Mouse (Mus musculus) heart, embryonic 13.5 days (tissue): Measurements from ENCODE around the gene Eif2ak3. TPM values are rescaled to one million over a fixed set of nuclear protein-coding genes. Genes with fewer than 3 reads are reported as not detected.

Experiments used
- ATAC-seq: fragments of 200-750 bp; cut with Nextera tagmentation; 2 replicates; pipeline ENCODE4 v1.8.0; 2017; ENCODE audit warnings: moderate TSS enrichment; ENCODE audit not compliant: insufficient number of reproducible peaks, low FRiP score, low TSS enrichment; ENCODE audit errors: extremely low read depth
- H3K27ac ChIP-seq: fragments of 300-500 bp; sonication (generic); replicated peaks from 2 replicates; pipeline ENCODE4 v1.5.1; 2015; ENCODE audit warnings: moderate library complexity, mild to moderate bottlenecking, inconsistent platforms
- H3K27me3 ChIP-seq: fragments of 300-500 bp; sonication (generic); replicated peaks from 2 replicates; pipeline ENCODE4 v1.6.1; 2015; ENCODE audit warnings: mild to moderate bottlenecking, inconsistent platforms
- H3K36me3 ChIP-seq: fragments of 300-500 bp; sonication (generic); 2 replicates; pipeline ENCODE4 v1.6.1; 2015; ENCODE audit warnings: mild to moderate bottlenecking, inconsistent platforms
- H3K4me1 ChIP-seq: fragments of 300-500 bp; sonication (generic); 2 replicates; pipeline ENCODE4 v1.6.1; 2015; ENCODE audit warnings: inconsistent platforms
- H3K4me2 ChIP-seq: fragments of 300-500 bp; sonication (generic); 2 replicates; pipeline ENCODE4 v1.6.1; 2015; ENCODE audit warnings: inconsistent platforms, mild to moderate bottlenecking, moderate library complexity
- H3K4me3 ChIP-seq: fragments of 300-500 bp; sonication (generic); 2 replicates; pipeline ENCODE4 v1.5.1; 2015; ENCODE audit warnings: moderate library complexity, mild to moderate bottlenecking, inconsistent platforms
- H3K9ac ChIP-seq: fragments of 300-500 bp; sonication (generic); 2 replicates; pipeline ENCODE4 v1.6.1; 2015; ENCODE audit warnings: inconsistent platforms, mild to moderate bottlenecking, moderate library complexity
- H3K9me3 ChIP-seq: fragments of 300-500 bp; sonication (generic); 2 replicates; pipeline ENCODE4 v1.6.1; 2016; ENCODE audit warnings: inconsistent platforms
- WGBS: fragments of 180-500 bp; shearing (Covaris S2); methylation state at CpG from one replicate; pipeline ENCODE4 v1.1.7; 2015; ENCODE audit warnings: mixed read lengths; 5-methylcytosine and 5-hydroxymethylcytosine counted together
- polyA plus RNA-seq: library from polyadenylated mRNA; unstranded; fragments of >200 nt; fragmentation: Nextera tagmentation; extraction: Ambion mirVana; gene quantifications from 2 replicates; pipeline ENCODE4 v1.2.1, GENCODE M21; 2015

Gene Eif2ak3
- polyA plus RNA-seq, 1 experiment from 2014 or later: 6.0 TPM

GRCm38 (mm10) chr6:70837297-70837696 lies 7.0 kb upstream of the Eif2ak3 start:
- Histone ChIP-seq H3K4me3 (no peak overlapping the region), H3K9me3 (no peaks in the 10 kb centered on the region), H3K27me3 (no peaks in the 10 kb centered on the region), H3K4me1 (no peaks in the 10 kb centered on the region), H3K36me3 (no peaks in the 10 kb centered on the region), H3K27ac (no peak overlapping the region), H3K4me2 (no peak overlapping the region), H3K9ac (no peak overlapping the region)
- ATAC-seq: no peak
- 75% methylated on average over 2 of the region's 2 CpGs for WGBS

- no peaks in the 10 kb centered on the region for H3K36me3 ChIP-seq
- 35% methylated on average over 3 of the region's 3 CpGs for WGBS
These were observed 5.8 kb upstream of the Eif2ak3 start for GRCm38 (mm10) chr6:70838532-70838931.

GRCm38 (mm10) chr6:70840281-70840680 lies 4.0 kb upstream of the Eif2ak3 start:
- Histone ChIP-seq H3K9ac (no peak overlapping the region), H3K36me3 (no peaks in the 10 kb centered on the region), H3K27ac (no peak overlapping the region), H3K27me3 (no peaks in the 10 kb centered on the region), H3K4me3 (no peak overlapping the region), H3K4me2 (no peak overlapping the region), H3K9me3 (no peaks in the 10 kb centered on the region), H3K4me1 (peaks cover 12% of the 10 kb centered on the region)
- ATAC-seq: no peak
- WGBS: 65% methylated on average over 5 of the region's 5 CpGs

More at GRCm38 (mm10) chr6:70838532-70838931, 5.8 kb upstream of the Eif2ak3 start:
- H3K9me3 ChIP-seq: no peaks in the 10 kb centered on the region
- no peak overlapping the region for H3K27ac ChIP-seq
- H3K27me3 ChIP-seq: no peaks in the 10 kb centered on the region
- ATAC-seq: 0 out of 2 replicates have a peak, but pooled peaks have one; percentile 23
- peaks cover 8% of the 10 kb centered on the region for H3K4me1 ChIP-seq
- H3K9ac ChIP-seq: no peak overlapping the region
- H3K4me2 ChIP-seq: no peak overlapping the region
- H3K4me3 ChIP-seq: no peak overlapping the region

- H3K4me1 ChIP-seq: peaks cover 35% of the 10 kb centered on the region
- ATAC-seq: no peak
- H3K27ac ChIP-seq: peak overlapping the region; percentile 87
- WGBS: 58% methylated on average over 5 of the region's 5 CpGs
- peak overlapping the region; percentile 96; the same call in 1 of the 2 replicates for H3K4me3 ChIP-seq
- no peaks in the 10 kb centered on the region for H3K9me3 ChIP-seq
- no peaks in the 10 kb centered on the region for H3K36me3 ChIP-seq
- peak overlapping the region; percentile 77 for H3K9ac ChIP-seq
- H3K27me3 ChIP-seq: no peaks in the 10 kb centered on the region
- H3K4me2 ChIP-seq: peak overlapping the region; percentile 74
These were observed 1.3 kb upstream of the Eif2ak3 start for GRCm38 (mm10) chr6:70842991-70843390.

- H3K9ac ChIP-seq: peak overlapping the region; percentile 92
- H3K9me3 ChIP-seq: no peaks in the 10 kb centered on the region
- 2% methylated on average over 38 of the region's 38 CpGs for WGBS
- no peak for ATAC-seq
- peak overlapping the region; percentile 86 for H3K4me2 ChIP-seq
- H3K36me3 ChIP-seq: no peaks in the 10 kb centered on the region
- peak overlapping the region; percentile 96 for H3K4me3 ChIP-seq
- no peaks in the 10 kb centered on the region for H3K27me3 ChIP-seq
- H3K27ac ChIP-seq: peak overlapping the region; percentile 91
- peaks cover 42% of the 10 kb centered on the region for H3K4me1 ChIP-seq
These were observed 756 bp downstream of the Eif2ak3 start for GRCm38 (mm10) chr6:70844896-70845646.

GRCm38 (mm10) chr6:70847386-70847785 lies 3.1 kb downstream of the Eif2ak3 start:
- Histone ChIP-seq H3K9me3 (no peaks in the 10 kb centered on the region), H3K9ac (peak overlapping the region; percentile 40; the same call in 1 of the 2 replicates), H3K27me3 (no peaks in the 10 kb centered on the region), H3K4me3 (no peak overlapping the region), H3K27ac (no peak overlapping the region), H3K4me2 (peak overlapping the region; percentile 18; the same call in 1 of the 2 replicates), H3K4me1 (peaks cover 42% of the 10 kb centered on the region), H3K36me3 (no peaks in the 10 kb centered on the region)
- WGBS: 39% methylated on average over 3 of the region's 3 CpGs
- ATAC-seq: no peak

- Histone ChIP-seq H3K9ac (no peak overlapping the region), H3K36me3 (peaks cover 5% of the 10 kb centered on the region), H3K4me1 (peaks cover 7% of the 10 kb centered on the region; the same call in 1 of the 2 replicates), H3K9me3 (no peaks in the 10 kb centered on the region), H3K27me3 (no peaks in the 10 kb centered on the region), H3K27ac (no peak overlapping the region), H3K4me2 (no peak overlapping the region), H3K4me3 (no peak overlapping the region)
- WGBS: 70% methylated on average over 4 of the region's 4 CpGs
- ATAC-seq: no peak
These were observed 9.1 kb downstream of the Eif2ak3 start for GRCm38 (mm10) chr6:70853371-70853770.

GRCm38 (mm10) chr6:70855529-70856309 lies 11.4 kb downstream of the Eif2ak3 start:
- WGBS: 84% methylated on average over 13 of the region's 13 CpGs
- Histone ChIP-seq H3K9ac (no peak overlapping the region), H3K9me3 (no peaks in the 10 kb centered on the region)

GRCm38 (mm10) chr6:70862726-70863125 lies 18.4 kb downstream of the Eif2ak3 start:
- H3K4me2 ChIP-seq: no peak overlapping the region
- H3K9ac ChIP-seq: no peak overlapping the region
- no peak overlapping the region for H3K27ac ChIP-seq
- no peak overlapping the region for H3K4me3 ChIP-seq
- WGBS: 78% methylated on average over 7 of the region's 7 CpGs
- H3K4me1 ChIP-seq: no peaks in the 10 kb centered on the region; the same call in 1 of the 2 replicates
- H3K27me3 ChIP-seq: no peaks in the 10 kb centered on the region
- H3K36me3 ChIP-seq: peaks cover 27% of the 10 kb centered on the region
- ATAC-seq: no peak
- no peaks in the 10 kb centered on the region for H3K9me3 ChIP-seq

More at GRCm38 (mm10) chr6:70855529-70856309, 11.4 kb downstream of the Eif2ak3 start:
- H3K4me2 ChIP-seq: no peak overlapping the region
- no peaks in the 10 kb centered on the region for H3K27me3 ChIP-seq
- H3K27ac ChIP-seq: no peak overlapping the region
- H3K4me3 ChIP-seq: no peak overlapping the region
- peaks cover 27% of the 10 kb centered on the region for H3K36me3 ChIP-seq
- ATAC-seq: no peak
- peaks cover 4% of the 10 kb centered on the region; the same call in 1 of the 2 replicates for H3K4me1 ChIP-seq

- no peak overlapping the region for H3K27ac ChIP-seq
- H3K4me3 ChIP-seq: no peak overlapping the region
- no peak for ATAC-seq
- no peaks in the 10 kb centered on the region for H3K9me3 ChIP-seq
- WGBS: 75% methylated on average over 6 of the region's 6 CpGs
- no peaks in the 10 kb centered on the region; the same call in 1 of the 2 replicates for H3K4me1 ChIP-seq
- H3K4me2 ChIP-seq: no peak overlapping the region
- H3K9ac ChIP-seq: no peak overlapping the region
- H3K27me3 ChIP-seq: no peaks in the 10 kb centered on the region
- peaks cover 14% of the 10 kb centered on the region for H3K36me3 ChIP-seq
These were observed 20.0 kb downstream of the Eif2ak3 start for GRCm38 (mm10) chr6:70864285-70864684.

- Histone ChIP-seq H3K36me3 (no peaks in the 10 kb centered on the region), H3K9ac (no peak overlapping the region), H3K27ac (no peak overlapping the region), H3K4me1 (peaks cover 8% of the 10 kb centered on the region), H3K4me3 (no peak overlapping the region), H3K9me3 (no peaks in the 10 kb centered on the region), H3K4me2 (no peak overlapping the region), H3K27me3 (no peaks in the 10 kb centered on the region)
- 85% methylated on average over 5 of the region's 5 CpGs for WGBS
- no peak for ATAC-seq
These were observed 22.4 kb downstream of the Eif2ak3 start for GRCm38 (mm10) chr6:70866761-70867160.
